Mouse (Mus musculus) heart, adult 18-20 months (tissue): Measurements from ENCODE around the gene Dhx38. TPM values are rescaled to one million over a fixed set of nuclear protein-coding genes. Genes with fewer than 3 reads are reported as not detected.

Experiments
- DNase-seq, 2 experiments: peaks; one replicate each; pipeline ENCODE4 v3.0.0; 2021 to 2022; ENCODE audit warnings: mixed read lengths in 1 of 2
- total RNA-seq, 2 experiments: library from RNA; stranded (reverse); gene quantifications; 2 replicates each; pipeline ENCODE4 v1.2.3; 2021

Gene Dhx38
- total RNA-seq, 2 experiments from 2014 or later = 10.7 to 12.3 TPM

DNA sequence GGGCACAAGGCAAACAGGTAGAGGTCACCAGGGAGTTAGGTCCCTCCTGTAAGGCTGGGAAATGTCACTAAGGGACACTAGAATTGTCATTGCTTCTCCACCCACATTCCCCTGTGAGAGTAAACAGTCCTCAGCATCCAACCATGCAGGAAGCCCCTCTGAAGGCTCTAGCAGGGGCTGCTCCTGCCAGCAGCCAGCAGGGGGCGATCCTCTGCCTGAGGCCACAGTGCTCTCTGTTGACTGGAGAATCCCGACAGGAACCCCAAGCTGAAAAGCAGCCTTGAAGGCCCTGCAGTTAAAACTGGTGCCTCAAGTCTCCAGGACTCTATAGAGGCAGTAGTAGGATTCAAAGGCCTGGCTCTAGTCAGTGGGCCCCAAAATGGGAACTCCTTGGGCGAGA is 14.0 kb downstream of the Dhx38 start:
- DNase-seq = peak in 1 of 2 experiments; percentile 12

DNA sequence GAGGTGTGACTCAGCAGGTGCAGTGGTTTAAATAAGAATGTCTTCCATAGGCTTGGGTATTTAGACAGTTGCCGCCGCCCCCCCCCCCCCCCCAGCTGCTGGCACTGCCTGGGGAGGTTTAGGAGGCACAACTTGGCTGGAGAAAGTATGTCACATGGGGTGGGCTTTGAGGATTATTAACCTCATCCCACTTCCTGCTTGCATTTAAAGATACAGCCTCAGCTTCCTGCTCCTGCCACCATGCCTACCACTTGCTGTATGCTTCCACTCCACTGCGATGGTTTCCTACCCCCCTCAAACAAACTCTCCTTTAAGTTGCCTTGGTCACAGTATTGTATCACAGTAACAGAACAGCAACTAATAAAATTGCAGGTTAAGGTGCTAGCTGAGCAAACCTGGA is 21.6 kb downstream of the Dhx38 start:
- no peak for DNase-seq

DNA sequence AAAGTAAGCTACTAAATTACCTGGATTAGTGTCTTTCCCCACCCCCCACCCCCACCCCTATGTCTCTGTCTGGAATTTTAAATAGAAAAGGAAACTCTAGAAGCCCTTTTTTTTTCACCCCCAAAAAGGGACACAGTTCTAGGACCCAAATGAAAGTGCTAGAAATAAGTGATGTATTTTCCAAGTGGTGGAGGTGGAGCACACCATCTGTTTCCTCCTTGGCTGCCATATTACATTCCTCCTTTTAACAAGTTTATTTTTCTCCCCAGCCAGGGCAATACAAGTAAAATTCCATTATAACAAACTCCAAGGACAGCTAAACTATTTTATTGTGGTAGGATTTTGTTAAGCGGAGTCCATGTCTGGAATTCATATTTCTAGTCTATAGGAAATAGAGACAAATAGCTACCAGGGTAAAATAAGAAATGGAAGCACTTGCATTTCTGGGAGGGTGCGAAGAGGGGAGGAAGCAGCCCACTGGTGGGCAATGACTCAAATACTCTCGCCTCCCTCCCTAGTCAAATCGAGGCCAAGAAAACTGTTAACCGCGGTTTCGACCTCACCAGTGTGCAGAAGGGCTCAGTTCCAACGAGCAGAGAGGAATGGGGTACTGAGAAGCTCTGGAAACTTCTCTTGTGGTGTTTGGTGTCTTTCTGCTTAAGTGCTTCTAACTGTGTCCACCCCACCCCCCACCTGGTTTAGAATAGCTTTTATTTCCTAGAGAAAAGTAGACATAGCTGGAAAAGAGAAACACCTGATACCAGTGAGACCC is 22.7 kb downstream of the Dhx38 start:
- DNase-seq = no peak

DNA sequence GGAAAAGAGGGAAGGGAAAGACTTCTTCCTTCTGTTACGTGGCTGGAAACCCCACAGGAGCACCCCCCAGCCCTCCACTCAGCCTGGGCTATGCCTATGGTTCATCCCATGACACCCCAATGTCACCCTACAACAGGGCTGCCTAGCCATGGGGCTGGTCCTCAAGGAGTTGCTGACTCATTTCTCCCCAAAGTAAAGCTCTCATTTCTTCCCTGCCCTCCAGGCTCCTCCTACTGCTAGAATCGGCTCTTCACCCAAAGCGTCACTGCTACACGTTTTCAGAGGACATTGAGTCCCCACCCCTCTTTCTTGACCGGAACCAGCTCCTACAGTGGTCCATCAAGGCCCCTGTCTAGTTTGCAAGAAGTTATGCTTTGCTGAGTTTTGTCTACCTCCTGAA is 23.5 kb downstream of the Dhx38 start:
- no peak for DNase-seq

DNA sequence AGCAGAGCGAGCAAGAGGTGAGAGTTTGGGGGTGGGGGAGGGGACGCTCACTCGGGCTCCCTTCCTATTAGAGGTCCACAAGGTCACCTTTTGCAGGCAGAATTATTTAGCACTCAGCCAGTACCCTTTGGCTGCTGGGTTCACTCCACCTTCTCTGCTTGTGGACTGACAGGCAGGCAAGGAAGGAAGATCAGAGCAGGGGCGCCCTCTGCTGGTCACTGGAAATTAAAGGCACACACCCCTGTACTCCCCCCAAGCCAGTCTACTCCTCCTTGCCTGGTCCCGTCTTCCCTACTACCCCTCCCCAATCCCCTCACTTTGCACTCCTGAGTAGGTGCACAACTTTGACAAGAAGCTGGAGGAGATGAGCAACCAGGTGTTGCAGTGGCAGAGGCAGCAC is 29.0 kb downstream of the Dhx38 start:
- DNase-seq = peak; percentile 42 to 78

DNA sequence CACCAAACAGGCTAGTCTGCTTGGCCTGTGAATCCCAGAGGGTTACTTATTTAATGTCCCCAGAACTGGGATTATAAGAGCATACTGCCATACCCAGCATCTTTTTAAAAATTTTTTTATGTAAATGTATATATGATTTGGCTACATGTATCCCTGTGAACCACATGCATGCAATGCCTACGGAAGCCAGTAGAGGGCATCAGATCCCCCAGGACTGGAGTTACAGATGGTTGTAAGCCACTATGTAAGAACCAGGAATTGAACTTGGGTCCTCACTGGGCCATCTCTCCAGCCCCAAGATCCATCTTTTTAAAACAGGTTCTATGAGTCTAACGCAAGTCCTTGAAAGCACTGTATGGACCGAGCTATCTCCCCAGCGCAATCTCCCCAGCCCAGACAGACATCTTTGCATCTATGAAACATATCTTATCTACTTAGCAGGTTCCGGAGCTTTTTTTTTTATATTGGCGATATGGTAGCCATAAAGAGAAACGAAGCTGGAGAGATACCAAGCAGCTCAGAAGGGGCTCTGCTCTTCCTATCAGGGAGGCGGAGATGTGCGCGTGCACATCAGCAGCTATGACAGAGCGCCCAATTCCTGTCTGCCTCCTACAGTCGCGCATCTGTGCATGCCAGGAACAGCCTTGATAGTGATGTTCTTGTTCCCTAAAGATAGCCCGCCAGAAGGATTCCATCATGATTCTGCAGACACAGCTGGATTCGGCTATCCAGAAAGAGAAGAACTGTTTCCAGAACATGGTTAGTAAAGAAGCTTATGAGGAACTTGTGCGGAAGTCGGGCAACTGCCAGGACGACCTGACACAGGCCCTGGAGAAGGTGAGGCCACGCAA is 30.3 kb downstream of the Dhx38 start:
- DNase-seq = peak; percentile 9 to 55

DNA sequence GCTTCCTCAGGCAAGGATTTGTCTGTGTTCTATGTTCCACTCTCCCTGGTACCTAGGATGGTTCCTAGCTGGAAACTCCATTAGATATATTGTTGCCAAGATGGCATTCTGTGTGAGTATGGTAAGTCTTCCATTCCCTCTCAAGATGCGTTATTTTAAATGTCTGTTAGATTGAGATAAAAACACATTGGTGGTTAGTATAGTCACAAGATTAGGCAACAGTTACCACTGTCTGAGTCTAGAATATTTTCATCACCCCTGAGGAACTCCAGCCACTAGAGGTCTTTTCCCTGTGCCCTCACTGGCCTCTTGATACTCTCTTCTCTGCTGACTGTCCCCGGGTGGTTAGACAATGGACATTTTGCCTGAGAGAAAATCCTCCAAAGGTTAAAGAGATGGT is 41.7 kb downstream of the Dhx38 start:
- no peak for DNase-seq

DNA sequence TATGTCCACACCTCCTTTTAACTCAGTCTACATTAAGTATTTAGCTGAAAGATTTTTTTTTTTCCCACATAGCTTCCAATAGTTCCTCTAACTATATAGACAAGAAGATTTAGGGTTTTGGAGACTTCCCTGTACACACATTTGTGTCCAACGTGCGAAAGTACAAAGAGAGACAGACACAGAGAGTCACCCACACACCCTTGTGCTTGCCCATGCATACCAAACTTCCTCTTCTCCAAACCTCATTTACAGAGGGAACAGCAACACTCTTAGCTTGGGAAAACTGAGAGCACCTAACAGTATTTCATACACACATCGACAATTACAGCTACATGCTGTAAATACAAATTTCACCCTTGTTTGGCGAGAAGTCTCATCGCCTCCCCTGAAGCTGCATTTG is 60.1 kb downstream of the Dhx38 start:
- DNase-seq = no peak

DNA sequence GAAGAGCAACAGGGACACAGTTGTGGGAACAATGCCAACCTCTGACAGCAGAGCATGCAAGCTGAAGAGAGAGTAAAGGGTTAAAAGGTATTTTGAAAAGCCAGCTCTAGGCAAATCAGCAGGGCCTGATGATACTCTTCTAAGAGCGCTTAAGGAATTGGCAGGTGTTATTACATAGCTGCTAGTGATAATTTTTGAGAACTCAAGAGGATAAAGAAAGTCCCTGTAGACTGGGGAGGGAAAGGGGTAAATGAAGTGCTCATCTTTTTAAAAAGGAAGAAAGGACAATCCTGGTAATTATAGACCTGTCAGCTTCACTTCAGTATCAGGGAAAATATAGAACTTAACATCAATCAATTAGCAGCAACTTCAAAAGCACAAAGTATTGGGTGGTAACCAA is 62.1 kb downstream of the Dhx38 start:
- no peak for DNase-seq

DNA sequence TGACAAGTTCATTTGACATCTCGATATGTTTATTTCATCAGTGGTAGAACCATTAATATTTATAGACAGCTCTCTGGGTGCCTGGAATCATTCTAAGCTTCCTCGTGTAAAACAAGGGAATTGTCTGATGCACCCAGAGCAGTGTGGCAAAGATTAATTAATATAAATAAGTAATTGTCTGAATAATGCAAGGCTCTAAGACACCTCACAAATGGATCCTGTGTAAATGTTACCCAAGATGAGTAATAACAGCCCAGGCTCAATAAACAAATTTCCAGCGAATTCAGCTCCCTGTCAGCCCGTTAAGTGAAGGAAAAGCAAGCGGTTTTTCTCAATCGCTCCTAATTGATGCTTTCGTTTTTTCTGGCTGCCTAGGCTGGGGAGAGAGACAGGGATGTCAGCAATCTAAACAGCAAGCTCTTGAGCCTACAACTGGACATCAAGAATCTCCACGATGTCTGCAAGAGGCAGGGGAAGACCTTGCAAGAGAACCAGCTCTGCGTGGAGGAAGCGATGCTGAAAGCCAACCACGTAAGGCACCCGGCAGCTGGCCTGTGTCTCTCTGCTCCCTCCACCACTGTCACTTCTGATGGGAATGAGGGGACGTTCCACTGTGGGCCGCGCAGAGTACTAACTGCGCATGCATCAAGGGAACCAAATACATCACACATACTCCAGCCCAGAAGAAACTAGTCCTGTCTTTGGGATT is 66.5 kb downstream of the Dhx38 start:
- DNase-seq = no peak

Other genes starting within 250 kb of the Dhx38 start
- not detected for gene Pmfbp1, start 71.8 kb downstream of the Dhx38 start, total RNA-seq
- 1 to 10 TPM; 4.3 to 4.6 TPM for gene Txnl4b, start within 50 bp of the Dhx38 start, total RNA-seq
- 10 to 100 TPM; 12.3 to 26.7 TPM for gene Hp, start 13.3 kb upstream of the Dhx38 start, total RNA-seq
- gene Dhodh, start 42.8 kb upstream of the Dhx38 start, total RNA-seq = 10 to 100 TPM; 15.9 to 16.0 TPM
- under 1 TPM in 1 of 2 experiments, not detected in 1; 0.07 TPM for gene Pkd1l3, start 48.7 kb upstream of the Dhx38 start, total RNA-seq
- 10 to 100 TPM; 41.4 to 42.8 TPM for gene Ist1, start 127.4 kb upstream of the Dhx38 start, total RNA-seq
- 1 to 10 TPM; 4.5 to 5.8 TPM for gene Zfp821, start 139.7 kb upstream of the Dhx38 start, total RNA-seq
- 10 to 100 TPM; 21.2 TPM for gene Atxn1l, start 171.9 kb upstream of the Dhx38 start, total RNA-seq
- gene Ap1g1, start 212.7 kb upstream of the Dhx38 start, total RNA-seq = 10 to 100 TPM; 35.0 to 38.8 TPM